Mouse (Mus musculus) lung, adult 2 months (tissue): ENCODE measurements around the gene Bicd1.

Experiments used
- CTCF ChIP-seq: fragments of 200-500 bp; IDR thresholded peaks from 2 replicates; pipeline ENCODE4 v1.5.1; 2011; ENCODE audit warnings: mild to moderate bottlenecking, low read length, control low read depth; ENCODE audit not compliant: insufficient read depth
- POLR2A ChIP-seq: fragments of 200-500 bp; IDR thresholded peaks from 2 replicates; pipeline ENCODE4 v1.6.1; 2011; ENCODE audit warnings: low read depth, mild to moderate bottlenecking, control low read depth, low read length, borderline replicate concordance; ENCODE audit errors: extremely low read depth

DNA sequence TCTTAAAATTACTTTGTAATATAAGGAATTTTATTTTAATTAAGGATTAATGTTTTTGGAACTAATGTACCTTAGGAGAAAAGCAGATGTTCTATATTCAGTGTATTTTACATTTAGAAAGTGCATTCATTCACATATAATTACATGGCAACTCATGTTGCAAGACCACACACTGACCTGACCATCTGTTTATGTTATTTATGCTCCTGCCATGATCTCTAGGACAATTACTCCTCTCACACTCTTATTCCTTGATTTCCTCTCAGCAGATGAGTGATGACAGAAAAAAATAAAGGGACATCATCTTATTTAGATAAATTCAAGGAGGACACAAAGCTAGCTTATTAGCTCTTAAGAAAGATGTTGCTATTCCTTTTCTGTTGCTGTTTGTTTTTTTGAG is 9.3 kb upstream of the Bicd1 start:
- TF ChIP-seq CTCF (no peak), POLR2A (no peak)
